Mouse (Mus musculus) ES-E14 (cell line): ENCODE data around the gene Basp1. TPM values are rescaled to one million over a fixed set of nuclear protein-coding genes. Genes with fewer than 3 reads are reported as not detected.
A peak's percentile ranks its signal among the peaks of the same experiment; 100 is the strongest.

Source experiments
- DNase-seq: peaks from one replicate; pipeline ENCODE4 v3.0.0-alpha.2; 2013; ENCODE audit warnings: low read depth, low spot score
- H3K27ac ChIP-seq: 2 replicates; pipeline ENCODE4 v1.5.1; 2012; ENCODE audit warnings: low read depth, mild to moderate bottlenecking, low read length, moderate library complexity, mixed read lengths; ENCODE audit not compliant: poor library complexity, insufficient read depth, severe bottlenecking
- H3K36me3 ChIP-seq: 2 replicates; pipeline ENCODE4 v1.6.1; 2012; ENCODE audit warnings: mild to moderate bottlenecking, low read length, moderate library complexity, mixed read lengths; ENCODE audit not compliant: control insufficient read depth, poor library complexity, insufficient read depth, severe bottlenecking
- H3K4me1 ChIP-seq, 2 experiments: fragments of 150-350 bp in 1 of 2; sonication (generic) in 1 of 2; 2 replicates each; pipeline ENCODE4 v1.6.1; 2012; ENCODE audit warnings: low read length in 2 of 2, mild to moderate bottlenecking in 1 of 2, mixed read lengths in 1 of 2; ENCODE audit not compliant: control insufficient read depth in 2 of 2, insufficient read depth in 2 of 2, poor library complexity in 1 of 2
- H3K4me3 ChIP-seq, 2 experiments: fragments of 150-350 bp in 1 of 2; sonication (generic) in 1 of 2; 2 replicates each; pipeline ENCODE4 v1.5.1; 2012; ENCODE audit warnings: low read length in 2 of 2, low read depth in 1 of 2, mild to moderate bottlenecking in 1 of 2, mixed read lengths in 1 of 2; ENCODE audit not compliant: insufficient read depth in 1 of 2, poor library complexity in 1 of 2, severe bottlenecking in 1 of 2
- H3K9ac ChIP-seq: 2 replicates; pipeline ENCODE4 v1.6.1; 2012; ENCODE audit warnings: low read depth, mild to moderate bottlenecking, low read length, mixed read lengths; ENCODE audit not compliant: poor library complexity, insufficient read depth, severe bottlenecking
- H3K9me3 ChIP-seq: fragments of 150-350 bp; sonication (generic); 2 replicates; pipeline ENCODE4 v1.6.1; 2012; ENCODE audit warnings: low read depth, mild to moderate bottlenecking, low read length; ENCODE audit not compliant: control insufficient read depth, insufficient read depth
- CHD2 ChIP-seq: IDR thresholded peaks from 2 replicates; pipeline ENCODE4 v1.6.1; 2014; ENCODE audit warnings: mild to moderate bottlenecking, low read depth, low read length, inconsistent platforms
- HCFC1 ChIP-seq: IDR thresholded peaks from 2 replicates; pipeline ENCODE4 v1.6.1; 2012; ENCODE audit warnings: low read length, inconsistent platforms, borderline replicate concordance; ENCODE audit not compliant: insufficient read depth
- MAFK ChIP-seq: IDR thresholded peaks from 2 replicates; pipeline ENCODE4 v1.6.1; 2014; ENCODE audit warnings: mild to moderate bottlenecking, low read depth, low read length, inconsistent platforms; ENCODE audit not compliant: insufficient read depth
- ZC3H11A ChIP-seq: IDR thresholded peaks from 2 replicates; pipeline ENCODE4 v1.6.1; 2012; ENCODE audit warnings: low read depth, mild to moderate bottlenecking, inconsistent platforms, low read length, borderline replicate concordance
- ZNF384 ChIP-seq: IDR thresholded peaks from 2 replicates; pipeline ENCODE4 v1.6.1; 2012; ENCODE audit warnings: low read depth, low read length, inconsistent platforms
- in situ Hi-C, 2 experiments: fragments of 600-800 bp; cut with MboI; formaldehyde crosslinking; loops; one replicate each; pipeline ENCODE4 v1.15.1; 2025; ENCODE audit warnings: low sequenced_read_pairs in 2 of 2, inconsistent platforms in 1 of 2; ENCODE audit not compliant: unreplicated experiment in 2 of 2
- total RNA-seq: library from RNA; depleted of rRNA; stranded (reverse); fragments of 300-350 nt; gene quantifications from 2 replicates; pipeline ENCODE4 v1.2.3, GENCODE M21; 2012

Gene Basp1
- total RNA-seq, 1 experiment = 120 TPM

DNA sequence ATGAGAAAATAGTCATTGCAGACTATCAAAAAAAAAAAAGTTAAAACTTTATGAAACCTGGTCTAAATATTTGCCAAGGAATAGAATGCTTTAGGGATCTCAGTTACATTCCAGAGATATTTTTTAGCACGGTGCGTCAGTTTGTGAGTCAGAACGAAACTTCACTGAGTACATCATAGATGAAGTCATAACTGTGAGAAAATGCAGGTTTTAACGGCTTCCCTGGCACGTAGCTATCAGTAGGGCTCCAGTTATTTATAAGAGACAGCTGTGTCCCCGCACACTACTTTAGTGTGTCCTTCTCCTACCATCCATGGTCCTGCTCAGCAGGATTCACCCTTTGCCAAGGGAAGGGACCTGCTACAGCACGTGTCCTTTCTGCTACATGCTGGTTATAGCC, 44.0 kb downstream of the Basp1 start:
- H3K9me3 ChIP-seq = no peaks in the 10 kb centered on the region
- no peak overlapping the region for H3K27ac ChIP-seq
- in situ Hi-C loops = no loop called here
- H3K36me3 ChIP-seq = no peaks in the 10 kb centered on the region; the same call in 1 of the 2 replicates
- H3K4me3 ChIP-seq = no peak overlapping the region
- no peak for DNase-seq
- TF ChIP-seq HCFC1 (no peak), CHD2 (no peak), MAFK (no peak), ZC3H11A (no peak), ZNF384 (no peak)
- peaks cover 6 to 15% of the 10 kb centered on the region in 2 experiments for H3K4me1 ChIP-seq
- no peak overlapping the region for H3K9ac ChIP-seq

- Histone ChIP-seq H3K4me3 (peak overlapping the region; percentile 14 to 74; a peak in 1 of 4 replicates), H3K9ac (peak overlapping the region; percentile 62; the same call in 1 of the 2 replicates), H3K27ac (peak overlapping the region; percentile 72; the same call in 1 of the 2 replicates), H3K36me3 (no peaks in the 10 kb centered on the region; the same call in 1 of the 2 replicates), H3K9me3 (no peaks in the 10 kb centered on the region), H3K4me1 (peaks cover 4 to 12% of the 10 kb centered on the region in 2 experiments; a peak in 3 of 4 replicates)
- in situ Hi-C loops = no loop called here
- DNase-seq = no peak
- TF ChIP-seq CHD2 (no peak), HCFC1 (no peak), MAFK (no peak), ZNF384 (no peak), ZC3H11A (no peak)
Observed at GRCm38 (mm10) chr15:25365503-25365902, 48.1 kb downstream of the Basp1 start.

- H3K36me3 ChIP-seq = no peaks in the 10 kb centered on the region; the same call in 1 of the 2 replicates
Observed at GRCm38 (mm10) chr15:25364819-25365463, 48.6 kb downstream of the Basp1 start.

DNA sequence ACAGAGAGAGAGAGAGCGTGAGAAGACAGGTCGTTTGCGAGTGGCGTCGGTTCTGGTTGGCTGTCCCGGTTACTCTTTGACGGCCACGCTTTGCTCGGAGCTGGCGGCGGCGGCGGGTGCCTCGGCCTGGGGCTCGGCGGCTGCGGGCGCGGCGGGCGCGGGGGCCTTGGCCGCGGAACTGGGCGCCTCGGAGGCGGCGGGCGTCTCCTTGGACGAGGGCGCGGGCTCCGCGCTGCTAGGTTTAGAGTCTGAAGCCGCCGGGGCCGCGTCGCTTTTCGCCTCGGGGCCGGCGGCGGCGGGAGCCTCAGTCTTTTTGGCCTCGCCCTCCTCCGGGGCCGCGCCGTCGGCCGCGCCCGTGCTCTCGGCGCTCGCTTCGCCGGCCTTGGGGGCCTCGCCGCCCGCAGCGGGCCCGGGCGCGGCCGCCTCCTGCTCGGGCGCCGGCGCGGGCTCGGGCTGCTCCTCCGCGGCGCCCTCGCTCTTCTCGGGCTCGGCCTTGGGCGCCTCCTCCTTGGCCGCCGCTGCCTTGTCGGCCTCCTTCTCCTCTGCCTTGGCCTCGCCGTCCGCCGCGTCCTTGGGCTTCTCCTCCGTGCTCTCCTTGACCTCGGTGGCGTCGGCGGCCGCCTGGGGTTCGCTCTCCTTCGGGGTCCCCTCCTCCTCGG, 49.3 kb downstream of the Basp1 start:
- Histone ChIP-seq H3K9ac (peak overlapping the region; percentile 89), H3K27ac (peak overlapping the region; percentile 45; the same call in 1 of the 2 replicates), H3K9me3 (no peaks in the 10 kb centered on the region), H3K4me3 (peak overlapping the region; percentile 60 to 74), H3K36me3 (no peaks in the 10 kb centered on the region; the same call in 1 of the 2 replicates), H3K4me1 (peaks cover 4 to 17% of the 10 kb centered on the region in 2 experiments; a peak in 3 of 4 replicates)
- DNase-seq = no peak
- in situ Hi-C loops = no loop called here
- TF ChIP-seq ZC3H11A (no peak), HCFC1 (no peak), MAFK (no peak), ZNF384 (no peak), CHD2 (no peak)

More at GRCm38 (mm10) chr15:25364819-25365463, 48.6 kb downstream of the Basp1 start:
- DNase-seq = peak; percentile 63
- in situ Hi-C loops = no loop called here
- peak overlapping the region; percentile 60 to 74 for H3K4me3 ChIP-seq
- H3K27ac ChIP-seq = peak overlapping the region; percentile 72; the same call in 1 of the 2 replicates
- H3K9me3 ChIP-seq = no peaks in the 10 kb centered on the region
- peak overlapping the region; percentile 89 for H3K9ac ChIP-seq
- peaks cover 4 to 16% of the 10 kb centered on the region in 2 experiments; a peak in 3 of 4 replicates for H3K4me1 ChIP-seq
- TF ChIP-seq HCFC1 (no peak), MAFK (no peak), ZNF384 (no peak), CHD2 (no peak), ZC3H11A (peak; percentile 98)
